In the genomic region with DNA sequence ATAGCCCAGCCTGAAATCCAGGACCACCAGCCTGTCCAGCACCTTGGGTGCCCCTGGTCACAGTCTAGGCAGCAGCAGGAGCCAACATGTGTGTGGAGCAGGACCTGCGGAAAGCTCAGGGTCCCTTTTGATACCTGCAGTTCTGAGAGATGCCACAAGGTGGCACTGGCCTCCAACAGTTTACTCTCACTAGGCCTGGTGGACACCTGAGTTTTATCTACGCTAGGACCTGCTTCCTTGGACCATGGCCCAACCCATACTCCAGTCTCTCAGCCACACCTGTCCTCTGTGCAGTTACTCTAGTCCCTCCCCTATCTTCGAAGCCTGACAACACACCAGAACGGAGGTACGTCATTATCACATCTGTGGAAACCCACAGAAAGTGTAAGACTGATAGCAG, we compare ENCODE assay signal across 8 mouse cellular contexts. TPM values are rescaled to one million over a fixed set of nuclear protein-coding genes. Genes with fewer than 3 reads are reported as not detected.
DNase-seq lines count a peak whose midpoint lies in the region; ATAC-seq and TF ChIP-seq lines count a peak whose summit lies in the region.

No protein-coding gene starts in this region.

- H3K27me3 ChIP-seq in C2C12 (ENCODE audit: control insufficient read depth, insufficient read depth, insufficient read length) = peaks cover 17% of the 10 kb centered on the region
- peaks cover 24% of the 10 kb centered on the region for H3K27me3 ChIP-seq in heart, embryonic 12.5 days (replicated peaks)
- no peaks in the 10 kb centered on the region for H3K27me3 ChIP-seq in liver, embryonic 13.5 days
- H3K27me3 ChIP-seq in neural tube, embryonic 14.5 days (ENCODE audit: control insufficient read depth, insufficient read depth, low read length) = no peaks in the 10 kb centered on the region

- 0 out of 2 replicates have a peak, but pooled peaks have one; percentile 66 for ATAC-seq in heart, embryonic 12.5 days (ENCODE audit: insufficient number of reproducible peaks, low FRiP score)
- 0 out of 2 replicates have a peak, but pooled peaks have one; percentile 39 for ATAC-seq in liver, embryonic 13.5 days (ENCODE audit: low read depth)
- peak; percentile 65; the same call in 1 of the 2 replicates for ATAC-seq in neural tube, embryonic 14.5 days (ENCODE audit: low read depth)

- H3K79me2 ChIP-seq in C2C12 (ENCODE audit: control insufficient read depth, insufficient read depth) = no peaks in the 10 kb centered on the region

- DNase-seq in adrenal gland, postnatal 14 days = peak; percentile 83
- DNase-seq in embryo, embryonic 9.5 days (ENCODE audit: extremely low spot score) = peak; percentile 65
- peak; percentile 56 to 81 for DNase-seq in kidney, postnatal 25 days
- DNase-seq in liver, embryonic 13.5 days = peak; percentile 40
- peak; percentile 67 for DNase-seq in testis, postnatal 14 days (ENCODE audit: low spot score)

- H3K27ac ChIP-seq in heart, embryonic 12.5 days (ENCODE audit: poor library complexity, severe bottlenecking) = no peak overlapping the region
- no peak overlapping the region for H3K27ac ChIP-seq in liver, embryonic 13.5 days
- no peak overlapping the region for H3K27ac ChIP-seq in neural tube, embryonic 14.5 days (ENCODE audit: low read depth, low read length)

- H3K9ac ChIP-seq in heart, embryonic 12.5 days = no peak overlapping the region
- H3K9ac ChIP-seq in liver, embryonic 13.5 days = no peak overlapping the region
- no peak overlapping the region for H3K9ac ChIP-seq in neural tube, embryonic 14.5 days (replicated peaks; ENCODE audit: low read depth, low read length)

- WGBS in heart, embryonic 12.5 days = 44% methylated on average over 5 of the region's 5 CpGs
- 25% methylated on average over 5 of the region's 5 CpGs for WGBS in liver, embryonic 13.5 days (ENCODE audit: insufficient replicate concordance)
- 54% methylated on average over 5 of the region's 5 CpGs for WGBS in neural tube, embryonic 14.5 days

- H3K4me1 ChIP-seq in heart, embryonic 12.5 days (replicated peaks) = no peaks in the 10 kb centered on the region
- H3K4me1 ChIP-seq in liver, embryonic 13.5 days (replicated peaks) = no peaks in the 10 kb centered on the region
- H3K4me1 ChIP-seq in neural tube, embryonic 14.5 days (ENCODE audit: control insufficient read depth, insufficient read depth, low read length) = no peaks in the 10 kb centered on the region

- TF ChIP-seq CTCF in C2C12 (IDR thresholded peaks at IDR 0.05; ENCODE audit: control insufficient read depth, insufficient read depth, insufficient read length) = peak; percentile 73

- no peak overlapping the region for H3K4me2 ChIP-seq in heart, embryonic 12.5 days
- H3K4me2 ChIP-seq in liver, embryonic 13.5 days = no peak overlapping the region
- H3K4me2 ChIP-seq in neural tube, embryonic 14.5 days (ENCODE audit: low read depth, low read length) = no peak overlapping the region

- H3ac ChIP-seq in C2C12 (ENCODE audit: control insufficient read depth, insufficient read length, low read depth) = no peak overlapping the region

- no peaks in the 10 kb centered on the region for H3K79me3 ChIP-seq in C2C12 (ENCODE audit: low read depth)

- no peaks in the 10 kb centered on the region for H3K9me3 ChIP-seq in heart, embryonic 12.5 days (replicated peaks)
- H3K9me3 ChIP-seq in liver, embryonic 13.5 days (replicated peaks) = no peaks in the 10 kb centered on the region
- no peaks in the 10 kb centered on the region for H3K9me3 ChIP-seq in neural tube, embryonic 14.5 days (ENCODE audit: control insufficient read depth, low read length)

- H3K36me3 ChIP-seq in C2C12 (ENCODE audit: control insufficient read depth, insufficient read depth) = no peaks in the 10 kb centered on the region
- H3K36me3 ChIP-seq in heart, embryonic 12.5 days = no peaks in the 10 kb centered on the region
- H3K36me3 ChIP-seq in liver, embryonic 13.5 days = no peaks in the 10 kb centered on the region
- no peaks in the 10 kb centered on the region for H3K36me3 ChIP-seq in neural tube, embryonic 14.5 days (ENCODE audit: control insufficient read depth, insufficient read depth, low read length)

- H3K4me3 ChIP-seq in C2C12 (ENCODE audit: insufficient read depth, poor library complexity, severe bottlenecking) = no peak overlapping the region
- H3K4me3 ChIP-seq in heart, embryonic 12.5 days = no peak overlapping the region
- H3K4me3 ChIP-seq in liver, embryonic 13.5 days (replicated peaks) = no peak overlapping the region
- H3K4me3 ChIP-seq in neural tube, embryonic 14.5 days (ENCODE audit: low read depth, low read length) = no peak overlapping the region

TF ChIP-seq in C2C12, 6 proteins besides CTCF, POLR2A, EP300 and RAD21:
- TF ChIP-seq MYOG (IDR thresholded peaks at IDR 0.05; ENCODE audit: control insufficient read depth, extremely low read depth, insufficient read length) (no peak), USF1 (IDR thresholded peaks at IDR 0.05; ENCODE audit: low read depth) (no peak), FOSL1 (IDR thresholded peaks at IDR 0.05; ENCODE audit: insufficient read depth, low read length, poor library complexity, severe bottlenecking) (no peak), MYOD1 (IDR thresholded peaks at IDR 0.05; ENCODE audit: control insufficient read depth, insufficient read length, low read depth) (no peak), CEBPB (IDR thresholded peaks at IDR 0.05; ENCODE audit: low read depth) (no peak), MAX (IDR thresholded peaks at IDR 0.05) (no peak)

RNA-seq across cellular contexts. Expression of a gene that starts 10.8 kb away (rescaled TPM):
- polyA plus RNA-seq in C2C12 (2012; fragmentation: generic; extraction: Trizol) = not detected
- not detected in 2 replicates for total RNA-seq in adrenal gland, postnatal 14 days (2021)
- not detected in 2 replicates for polyA plus RNA-seq in heart, embryonic 12.5 days (2016; fragmentation: Nextera tagmentation; extraction: Ambion mirVana)
- polyA plus RNA-seq in liver, embryonic 13.5 days (2015; fragmentation: Nextera tagmentation; extraction: Ambion mirVana) = not detected in 2 replicates
- not detected in 2 replicates for polyA plus RNA-seq in neural tube, embryonic 14.5 days (2014; fragmentation: Nextera tagmentation; extraction: Ambion mirVana)

RNA-seq across cellular contexts. Expression of a gene that starts 13.3 kb away (rescaled TPM):
- not detected for polyA plus RNA-seq in C2C12 (2012; fragmentation: generic; extraction: Trizol)
- not detected in 2 replicates for total RNA-seq in adrenal gland, postnatal 14 days (2021)
- not detected in 2 replicates for polyA plus RNA-seq in heart, embryonic 12.5 days (2016; fragmentation: Nextera tagmentation; extraction: Ambion mirVana)
- not detected in 2 replicates for polyA plus RNA-seq in liver, embryonic 13.5 days (2015; fragmentation: Nextera tagmentation; extraction: Ambion mirVana)
- polyA plus RNA-seq in neural tube, embryonic 14.5 days (2014; fragmentation: Nextera tagmentation; extraction: Ambion mirVana) = not detected in 2 replicates

RNA-seq across cellular contexts. Expression of a gene that starts 20.6 kb away (rescaled TPM):
- polyA plus RNA-seq in C2C12 (2012; fragmentation: generic; extraction: Trizol) = not detected
- total RNA-seq in adrenal gland, postnatal 14 days (2021) = not detected in 2 replicates
- not detected in 2 replicates for polyA plus RNA-seq in heart, embryonic 12.5 days (2016; fragmentation: Nextera tagmentation; extraction: Ambion mirVana)
- polyA plus RNA-seq in liver, embryonic 13.5 days (2015; fragmentation: Nextera tagmentation; extraction: Ambion mirVana) = not detected in 2 replicates
- polyA plus RNA-seq in neural tube, embryonic 14.5 days (2014; fragmentation: Nextera tagmentation; extraction: Ambion mirVana) = not detected in 2 replicates

RNA-seq across cellular contexts. Expression of a gene that starts 27.2 kb away (rescaled TPM):
- not detected for polyA plus RNA-seq in C2C12 (2012; fragmentation: generic; extraction: Trizol)
- total RNA-seq in adrenal gland, postnatal 14 days (2021) = 4.9 and 6.4 TPM in 2 replicates
- polyA plus RNA-seq in heart, embryonic 12.5 days (2016; fragmentation: Nextera tagmentation; extraction: Ambion mirVana) = not detected in 2 replicates
- polyA plus RNA-seq in liver, embryonic 13.5 days (2015; fragmentation: Nextera tagmentation; extraction: Ambion mirVana) = 0.09 TPM in 1 of 2 replicates, not detected in the other
- 18.9 and 22.9 TPM in 2 replicates for polyA plus RNA-seq in neural tube, embryonic 14.5 days (2014; fragmentation: Nextera tagmentation; extraction: Ambion mirVana)

RNA-seq across cellular contexts. Expression of a gene that starts 54.2 kb away (rescaled TPM):
- polyA plus RNA-seq in C2C12 (2012; fragmentation: generic; extraction: Trizol) = not detected
- total RNA-seq in adrenal gland, postnatal 14 days (2021) = not detected in 2 replicates
- polyA plus RNA-seq in heart, embryonic 12.5 days (2016; fragmentation: Nextera tagmentation; extraction: Ambion mirVana) = not detected in 2 replicates
- polyA plus RNA-seq in liver, embryonic 13.5 days (2015; fragmentation: Nextera tagmentation; extraction: Ambion mirVana) = not detected in 2 replicates
- polyA plus RNA-seq in neural tube, embryonic 14.5 days (2014; fragmentation: Nextera tagmentation; extraction: Ambion mirVana) = not detected in 2 replicates
